Mouse (Mus musculus): ENCODE results near the gene Trpv4. TPM values are rescaled to one million over a fixed set of nuclear protein-coding genes. Genes with fewer than 3 reads are reported as not detected.

Gene Trpv4
- polyA plus RNA-seq, 1 experiment: 31.8 TPM

- peak overlapping the region; percentile 69 for H3K27ac ChIP-seq (ENCODE audit: insufficient read depth, low read depth, low read length)
- no peak for TF ChIP-seq CTCF (IDR thresholded peaks at IDR 0.05; ENCODE audit: low read depth, low read length)
- TF ChIP-seq POLR2A (IDR thresholded peaks at IDR 0.05; ENCODE audit: borderline replicate concordance, low read depth, low read length): no peak
- H3K4me3 ChIP-seq (ENCODE audit: insufficient read depth, low read length): peak overlapping the region; percentile 98
- H3K4me1 ChIP-seq (ENCODE audit: control insufficient read depth, insufficient read depth, low read length): peaks cover 30% of the 10 kb centered on the region
Measured at GRCm38 (mm10) chr5:114689700-114690366, 31.6 kb upstream of the Trpv4 start.

- Histone ChIP-seq H3K4me1 (ENCODE audit: control insufficient read depth, insufficient read depth, low read length) (peaks cover 31% of the 10 kb centered on the region), H3K27ac (ENCODE audit: insufficient read depth, low read depth, low read length) (peak overlapping the region; percentile 69), H3K4me3 (ENCODE audit: insufficient read depth, low read length) (peak overlapping the region; percentile 98)
- TF ChIP-seq POLR2A (IDR thresholded peaks at IDR 0.05; ENCODE audit: borderline replicate concordance, low read depth, low read length): no peak
- no peak for TF ChIP-seq CTCF (IDR thresholded peaks at IDR 0.05; ENCODE audit: low read depth, low read length)
Measured at GRCm38 (mm10) chr5:114688703-114689102, 30.5 kb upstream of the Trpv4 start.

- Histone ChIP-seq H3K4me3 (ENCODE audit: insufficient read depth, low read length) (no peak overlapping the region), H3K4me1 (ENCODE audit: control insufficient read depth, insufficient read depth, low read length) (peaks cover 32% of the 10 kb centered on the region), H3K27ac (ENCODE audit: insufficient read depth, low read depth, low read length) (no peak overlapping the region)
- TF ChIP-seq CTCF (IDR thresholded peaks at IDR 0.05; ENCODE audit: low read depth, low read length) (no peak), POLR2A (IDR thresholded peaks at IDR 0.05; ENCODE audit: borderline replicate concordance, low read depth, low read length) (no peak)
Measured at GRCm38 (mm10) chr5:114687901-114688300, 29.7 kb upstream of the Trpv4 start.

GRCm38 (mm10) chr5:114686726-114687210 lies 28.5 kb upstream of the Trpv4 start:
- Histone ChIP-seq H3K4me1 (ENCODE audit: control insufficient read depth, insufficient read depth, low read length) (peaks cover 39% of the 10 kb centered on the region), H3K4me3 (ENCODE audit: insufficient read depth, low read length) (no peak overlapping the region), H3K27ac (ENCODE audit: insufficient read depth, low read depth, low read length) (no peak overlapping the region)
- TF ChIP-seq CTCF (IDR thresholded peaks at IDR 0.05; ENCODE audit: low read depth, low read length) (no peak), POLR2A (IDR thresholded peaks at IDR 0.05; ENCODE audit: borderline replicate concordance, low read depth, low read length) (no peak)

GRCm38 (mm10) chr5:114685986-114686385 lies 27.8 kb upstream of the Trpv4 start:
- Histone ChIP-seq H3K27ac (ENCODE audit: insufficient read depth, low read depth, low read length) (no peak overlapping the region), H3K4me1 (ENCODE audit: control insufficient read depth, insufficient read depth, low read length) (peaks cover 46% of the 10 kb centered on the region), H3K4me3 (ENCODE audit: insufficient read depth, low read length) (no peak overlapping the region)
- no peak for TF ChIP-seq CTCF (IDR thresholded peaks at IDR 0.05; ENCODE audit: low read depth, low read length)
- TF ChIP-seq POLR2A (IDR thresholded peaks at IDR 0.05; ENCODE audit: borderline replicate concordance, low read depth, low read length): no peak

- Histone ChIP-seq H3K4me3 (ENCODE audit: insufficient read depth, low read length) (no peak overlapping the region), H3K27ac (ENCODE audit: insufficient read depth, low read depth, low read length) (no peak overlapping the region), H3K4me1 (ENCODE audit: control insufficient read depth, insufficient read depth, low read length) (peaks cover 32% of the 10 kb centered on the region)
- TF ChIP-seq POLR2A (IDR thresholded peaks at IDR 0.05; ENCODE audit: borderline replicate concordance, low read depth, low read length) (no peak), CTCF (IDR thresholded peaks at IDR 0.05; ENCODE audit: low read depth, low read length) (no peak)
Measured at GRCm38 (mm10) chr5:114681717-114682116, 23.5 kb upstream of the Trpv4 start.

- TF ChIP-seq POLR2A (IDR thresholded peaks at IDR 0.05; ENCODE audit: borderline replicate concordance, low read depth, low read length): no peak
- no peak for TF ChIP-seq CTCF (IDR thresholded peaks at IDR 0.05; ENCODE audit: low read depth, low read length)
- Histone ChIP-seq H3K4me1 (ENCODE audit: control insufficient read depth, insufficient read depth, low read length) (peaks cover 27% of the 10 kb centered on the region), H3K4me3 (ENCODE audit: insufficient read depth, low read length) (no peak overlapping the region), H3K27ac (ENCODE audit: insufficient read depth, low read depth, low read length) (no peak overlapping the region)
Measured at GRCm38 (mm10) chr5:114680676-114681285, 22.6 kb upstream of the Trpv4 start.

- no peak overlapping the region for H3K27ac ChIP-seq (ENCODE audit: insufficient read depth, low read depth, low read length)
- no peak for TF ChIP-seq POLR2A (IDR thresholded peaks at IDR 0.05; ENCODE audit: borderline replicate concordance, low read depth, low read length)
- TF ChIP-seq CTCF (IDR thresholded peaks at IDR 0.05; ENCODE audit: low read depth, low read length): no peak
- no peak overlapping the region for H3K4me3 ChIP-seq (ENCODE audit: insufficient read depth, low read length)
- H3K4me1 ChIP-seq (ENCODE audit: control insufficient read depth, insufficient read depth, low read length): peaks cover 21% of the 10 kb centered on the region
Measured at GRCm38 (mm10) chr5:114679841-114680591, 21.8 kb upstream of the Trpv4 start.

- no peak overlapping the region for H3K4me3 ChIP-seq (ENCODE audit: insufficient read depth, low read length)
Measured at GRCm38 (mm10) chr5:114674594-114674993, 16.4 kb upstream of the Trpv4 start.

More at GRCm38 (mm10) chr5:114674594-114674993, 16.4 kb upstream of the Trpv4 start:
- H3K27ac ChIP-seq (ENCODE audit: insufficient read depth, low read depth, low read length): no peak overlapping the region
- no peaks in the 10 kb centered on the region for H3K4me1 ChIP-seq (ENCODE audit: control insufficient read depth, insufficient read depth, low read length)
- TF ChIP-seq CTCF (IDR thresholded peaks at IDR 0.05; ENCODE audit: low read depth, low read length): no peak
- no peak for TF ChIP-seq POLR2A (IDR thresholded peaks at IDR 0.05; ENCODE audit: borderline replicate concordance, low read depth, low read length)

Data from bone marrow macrophage, adult 2 months (primary cell).